Mouse (Mus musculus) intestine, postnatal 0 days (tissue): ENCODE data around the gene Rere. TPM values are rescaled to one million over a fixed set of nuclear protein-coding genes. Genes with fewer than 3 reads are reported as not detected.

Source experiments
- ATAC-seq: fragments of 200-750 bp; cut with Nextera tagmentation; 2 replicates; pipeline ENCODE4 v1.8.0; 2017; ENCODE audit warnings: mild to moderate bottlenecking, moderate TSS enrichment, moderate library complexity
- H3K27ac ChIP-seq: fragments of 300-500 bp; sonication (generic); 2 replicates; pipeline ENCODE4 v1.5.1; 2014; ENCODE audit warnings: mild to moderate bottlenecking, low read depth, low read length, moderate library complexity
- H3K27me3 ChIP-seq: fragments of 300-500 bp; sonication (generic); replicated peaks from 2 replicates; pipeline ENCODE4 v1.6.1; 2014; ENCODE audit warnings: low read length, mixed read lengths; ENCODE audit not compliant: control insufficient read depth, insufficient read depth
- H3K36me3 ChIP-seq: fragments of 300-500 bp; sonication (generic); 2 replicates; pipeline ENCODE4 v1.6.1; 2014; ENCODE audit warnings: mild to moderate bottlenecking, moderate library complexity; ENCODE audit not compliant: control insufficient read depth, insufficient read depth
- H3K4me1 ChIP-seq: fragments of 300-500 bp; sonication (generic); replicated peaks from 2 replicates; pipeline ENCODE4 v1.6.1; 2014; ENCODE audit warnings: antibody characterized with exemption, low read length, mixed read lengths; ENCODE audit not compliant: control insufficient read depth, insufficient read depth
- H3K4me2 ChIP-seq: fragments of 300-500 bp; sonication (generic); replicated peaks from 2 replicates; pipeline ENCODE4 v1.6.1; 2014; ENCODE audit warnings: low read depth, mild to moderate bottlenecking, moderate library complexity
- H3K4me3 ChIP-seq: fragments of 300-500 bp; sonication (generic); 2 replicates; pipeline ENCODE4 v1.5.1; 2014; ENCODE audit warnings: low read depth, low read length
- H3K9ac ChIP-seq: fragments of 300-500 bp; sonication (generic); 2 replicates; pipeline ENCODE4 v1.6.1; 2014; ENCODE audit warnings: mild to moderate bottlenecking, low read depth, low read length
- H3K9me3 ChIP-seq: fragments of 300-500 bp; sonication (generic); 2 replicates; pipeline ENCODE4 v1.6.1; 2016; ENCODE audit warnings: mixed run types; ENCODE audit not compliant: control insufficient read depth
- CTCF ChIP-seq: sonication (generic); IDR thresholded peaks from 2 replicates; pipeline ENCODE4 v1.5.1; 2016; ENCODE audit warnings: low read depth, mild to moderate bottlenecking, control low read depth, antibody characterized with exemption, moderate library complexity
- WGBS: fragments of 180-500 bp; shearing (Covaris S2); extraction: QIAGEN DNeasy Blood & Tissue Kit; methylation state at CpG from one replicate; pipeline ENCODE4 v1.1.7; 2014; 5-methylcytosine and 5-hydroxymethylcytosine counted together
- polyA plus RNA-seq: library from polyadenylated mRNA; unstranded; fragments of >200 nt; fragmentation: Nextera tagmentation; extraction: Ambion mirVana; gene quantifications from 2 replicates; pipeline ENCODE4 v1.2.1, GENCODE M21; 2015

Rere gene
- polyA plus RNA-seq, 1 experiment from 2014 or later = 22.4 TPM

DNA sequence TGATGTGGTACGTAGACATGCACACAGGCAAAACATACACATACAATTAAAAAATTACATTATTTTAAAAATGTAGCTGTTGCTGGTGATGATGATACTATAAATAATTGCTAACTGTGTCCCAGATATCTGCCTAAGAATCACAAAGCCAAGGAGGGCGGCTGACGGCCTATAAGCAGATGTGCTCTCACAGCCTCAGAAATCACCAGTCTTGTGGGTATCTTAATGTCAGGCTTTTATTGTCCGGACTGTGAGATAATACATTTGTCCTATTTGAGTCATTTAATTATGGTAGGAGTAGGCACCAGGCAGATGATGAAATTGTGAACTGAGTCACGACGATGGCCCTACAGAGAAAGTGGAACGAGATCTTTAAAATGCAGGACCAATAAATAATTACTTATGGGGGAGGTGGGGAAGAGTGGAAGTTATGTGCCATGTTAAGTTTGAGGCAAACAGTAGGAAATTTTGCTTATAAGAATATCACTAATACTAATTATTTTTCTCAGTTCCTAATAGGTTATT is 72.0 kb downstream of the Rere start:
- Histone ChIP-seq H3K9me3 (no peaks in the 10 kb centered on the region), H3K36me3 (no peaks in the 10 kb centered on the region), H3K4me1 (peaks cover 11% of the 10 kb centered on the region; the same call in 1 of the 2 replicates), H3K27me3 (no peaks in the 10 kb centered on the region), H3K4me3 (no peak overlapping the region), H3K4me2 (no peak overlapping the region), H3K9ac (no peak overlapping the region), H3K27ac (no peak overlapping the region)
- ATAC-seq = no peak
- no peak for TF ChIP-seq CTCF
- WGBS = 76% methylated on average over 7 of the region's 7 CpGs

- TF ChIP-seq CTCF = no peak
- ATAC-seq = no peak
- H3K4me3 ChIP-seq = no peak overlapping the region
- 73% methylated on average over 5 of the region's 5 CpGs for WGBS
- no peak overlapping the region for H3K4me2 ChIP-seq
- no peaks in the 10 kb centered on the region for H3K9me3 ChIP-seq
- H3K27me3 ChIP-seq = no peaks in the 10 kb centered on the region
- H3K4me1 ChIP-seq = peaks cover 7% of the 10 kb centered on the region; the same call in 1 of the 2 replicates
- no peak overlapping the region for H3K27ac ChIP-seq
- H3K9ac ChIP-seq = no peak overlapping the region
- H3K36me3 ChIP-seq = no peaks in the 10 kb centered on the region
Observed at GRCm38 (mm10) chr4:150355801-150356200, 74.4 kb downstream of the Rere start.

GRCm38 (mm10) chr4:150361986-150362691 is 80.7 kb downstream of the Rere start:
- peak; percentile 76 for ATAC-seq

GRCm38 (mm10) chr4:150362858-150363257 is 81.4 kb downstream of the Rere start:
- TF ChIP-seq CTCF = no peak

More at GRCm38 (mm10) chr4:150361986-150362691, 80.7 kb downstream of the Rere start:
- peak overlapping the region; percentile 37 for H3K4me2 ChIP-seq
- H3K9me3 ChIP-seq = no peaks in the 10 kb centered on the region
- no peak overlapping the region; the same call in 1 of the 2 replicates for H3K9ac ChIP-seq
- H3K27ac ChIP-seq = peak overlapping the region; percentile 79
- H3K4me3 ChIP-seq = no peak overlapping the region
- TF ChIP-seq CTCF = no peak
- 7% methylated on average over 8 of the region's 8 CpGs for WGBS
- H3K4me1 ChIP-seq = peaks cover 12% of the 10 kb centered on the region; the same call in 1 of the 2 replicates
- no peaks in the 10 kb centered on the region for H3K36me3 ChIP-seq
- no peaks in the 10 kb centered on the region for H3K27me3 ChIP-seq

GRCm38 (mm10) chr4:150364786-150365185 is 83.3 kb downstream of the Rere start:
- no peaks in the 10 kb centered on the region for H3K9me3 ChIP-seq
- TF ChIP-seq CTCF = no peak
- H3K27me3 ChIP-seq = no peaks in the 10 kb centered on the region
- H3K27ac ChIP-seq = no peak overlapping the region
- no peak for ATAC-seq
- no peaks in the 10 kb centered on the region for H3K36me3 ChIP-seq
- no peak overlapping the region for H3K4me2 ChIP-seq
- H3K4me3 ChIP-seq = no peak overlapping the region
- no peak overlapping the region for H3K9ac ChIP-seq
- peaks cover 12% of the 10 kb centered on the region; the same call in 1 of the 2 replicates for H3K4me1 ChIP-seq
- 81% methylated on average over 2 of the region's 2 CpGs for WGBS

More at GRCm38 (mm10) chr4:150362858-150363257, 81.4 kb downstream of the Rere start:
- ATAC-seq = peak; percentile 79
- Histone ChIP-seq H3K9ac (no peak overlapping the region), H3K4me1 (peaks cover 12% of the 10 kb centered on the region; the same call in 1 of the 2 replicates), H3K4me2 (peak overlapping the region; percentile 32; the same call in 1 of the 2 replicates), H3K36me3 (no peaks in the 10 kb centered on the region), H3K9me3 (no peaks in the 10 kb centered on the region), H3K4me3 (no peak overlapping the region), H3K27me3 (no peaks in the 10 kb centered on the region), H3K27ac (peak overlapping the region; percentile 71; the same call in 1 of the 2 replicates)
- WGBS = 28% methylated on average over 5 of the region's 5 CpGs

- peak; percentile 75 for ATAC-seq
Observed at GRCm38 (mm10) chr4:150366510-150367208, 85.2 kb downstream of the Rere start.

More at GRCm38 (mm10) chr4:150366510-150367208, 85.2 kb downstream of the Rere start:
- no peaks in the 10 kb centered on the region for H3K9me3 ChIP-seq
- no peak overlapping the region; the same call in 1 of the 2 replicates for H3K4me2 ChIP-seq
- no peak overlapping the region for H3K4me3 ChIP-seq
- TF ChIP-seq CTCF = peak; percentile 80
- H3K27ac ChIP-seq = peak overlapping the region; percentile 9; the same call in 1 of the 2 replicates
- H3K4me1 ChIP-seq = peaks cover 14% of the 10 kb centered on the region; the same call in 1 of the 2 replicates
- H3K36me3 ChIP-seq = no peaks in the 10 kb centered on the region
- H3K27me3 ChIP-seq = no peaks in the 10 kb centered on the region
- H3K9ac ChIP-seq = no peak overlapping the region
- WGBS = 28% methylated on average over 6 of the region's 6 CpGs
